Mouse (Mus musculus) heart, adult 2 months (tissue): ENCODE data around the gene St3gal5.

Experiments used
- CTCF ChIP-seq: fragments of 200-600 bp; IDR thresholded peaks from 2 replicates; pipeline ENCODE4 v1.8.1; 2022; ENCODE audit warnings: antibody characterized with exemption, mild to moderate bottlenecking, moderate library complexity
- EP300 ChIP-seq: fragments of 200-500 bp; IDR thresholded peaks from 2 replicates; pipeline ENCODE4 v1.6.1; 2011; ENCODE audit warnings: low read depth, low read length, control low read depth; ENCODE audit not compliant: insufficient read depth
- POLR2A ChIP-seq: fragments of 200-500 bp; IDR thresholded peaks from 2 replicates; pipeline ENCODE4 v1.6.1; 2011; ENCODE audit warnings: mild to moderate bottlenecking, low read depth, low read length, control low read depth; ENCODE audit not compliant: insufficient read depth

GRCm38 (mm10) chr6:72089865-72090264 lies 7.5 kb upstream of the St3gal5 start:
- TF ChIP-seq POLR2A: no peak
- no peak for TF ChIP-seq CTCF
- TF ChIP-seq EP300: no peak
